Mouse (Mus musculus) lung, postnatal 36 days (tissue): ENCODE measurements at regions not wholly inside any gene's neighbourhood (a gene's known extent, or its start where the extent isn't known, plus 50 kb on each side); places are given as distances from the start of the nearest gene placed in this dataset.
"Not testable (repeated sequence)": the region's sequence is repeated elsewhere in the genome, so short reads cannot be mapped to it uniquely, and the experiment has no call there.

Source experiments
- DNase-seq: peaks from one replicate; pipeline ENCODE4 v3.0.0; 2022; ENCODE audit warnings: mixed read lengths

- DNase-seq: no peak
Measured at GRCm38 (mm10) chr5:133935451-133935850, 164.1 kb upstream of the Castor2 start.

- no peak for DNase-seq
Measured at GRCm38 (mm10) chr5:133935006-133935405, 164.5 kb upstream of the Castor2 start.

DNA sequence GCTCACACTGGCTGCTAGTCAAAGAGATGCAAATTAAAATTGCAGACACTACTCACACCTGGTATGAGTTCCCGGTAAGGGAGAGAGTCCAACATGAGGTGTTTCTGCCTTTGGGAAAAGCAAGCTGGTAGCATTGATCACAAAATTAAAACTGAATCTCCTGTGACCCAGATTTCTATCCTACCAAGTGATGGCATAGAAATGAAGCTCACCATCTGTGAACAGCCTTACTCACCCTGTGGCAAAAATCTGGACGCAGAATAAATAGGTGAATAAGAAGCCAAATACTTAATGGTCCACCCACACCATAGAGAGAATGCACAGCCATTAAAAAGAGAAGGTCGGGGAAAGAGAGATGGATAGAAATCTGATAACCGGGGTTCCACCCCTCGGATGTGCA lies 169.4 kb upstream of the Castor2 start:
- DNase-seq: no peak

GRCm38 (mm10) chr5:133927054-133927453 lies 172.5 kb upstream of the Castor2 start:
- no peak for DNase-seq

DNA sequence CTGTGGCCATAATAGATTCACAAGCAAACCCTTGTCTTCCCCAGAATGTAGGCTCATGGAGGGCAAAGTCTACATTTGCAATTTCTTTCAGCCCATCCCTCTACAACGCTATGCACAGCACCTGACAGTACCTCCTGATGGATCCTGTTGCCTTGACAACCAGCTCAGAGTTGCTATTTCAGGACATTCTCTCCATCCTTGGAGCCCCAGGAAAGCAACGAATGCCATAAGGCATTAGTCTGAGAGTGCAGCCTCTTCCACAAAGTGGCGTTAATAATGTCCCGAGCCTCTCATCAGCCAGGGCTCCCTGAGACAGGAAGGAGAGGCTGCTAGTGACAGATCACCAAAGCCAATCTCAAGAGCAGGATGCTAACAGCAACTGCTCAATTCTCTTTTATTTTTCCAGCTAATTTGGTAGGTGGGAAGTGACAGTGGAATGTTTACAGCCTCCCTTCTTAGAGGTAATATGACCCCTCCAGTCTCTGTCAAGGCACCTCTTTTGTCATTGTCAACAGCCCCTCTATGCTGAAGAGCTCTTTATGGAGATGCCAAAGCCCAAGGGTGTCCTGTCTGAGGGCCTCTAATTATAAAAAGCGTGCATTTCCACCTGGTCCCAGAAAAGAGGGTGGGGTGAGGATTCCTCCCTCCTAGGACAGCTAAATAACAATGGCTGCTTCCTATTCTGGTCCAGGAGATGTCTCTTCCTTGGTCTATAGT lies 174.2 kb upstream of the Castor2 start:
- no peak for DNase-seq

DNA sequence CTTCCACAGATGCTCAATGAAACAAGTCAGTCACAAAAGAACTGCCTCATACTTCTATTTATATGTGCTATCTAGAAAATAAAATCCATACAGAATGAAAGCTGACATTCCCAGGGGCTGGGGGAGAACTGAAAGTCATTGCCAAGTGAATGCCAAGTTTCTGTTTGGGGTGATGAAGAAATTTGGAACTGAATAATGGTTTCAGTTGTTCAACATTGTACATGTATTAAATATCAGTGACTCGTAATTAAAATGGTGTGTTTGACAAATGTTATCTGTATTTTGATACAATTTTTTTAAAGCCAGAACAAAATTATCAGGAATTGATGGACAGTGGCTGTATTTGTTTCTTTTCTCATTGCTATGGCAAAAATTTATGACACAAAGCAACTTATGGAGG lies 177.3 kb upstream of the Castor2 start:
- DNase-seq: no peak

DNA sequence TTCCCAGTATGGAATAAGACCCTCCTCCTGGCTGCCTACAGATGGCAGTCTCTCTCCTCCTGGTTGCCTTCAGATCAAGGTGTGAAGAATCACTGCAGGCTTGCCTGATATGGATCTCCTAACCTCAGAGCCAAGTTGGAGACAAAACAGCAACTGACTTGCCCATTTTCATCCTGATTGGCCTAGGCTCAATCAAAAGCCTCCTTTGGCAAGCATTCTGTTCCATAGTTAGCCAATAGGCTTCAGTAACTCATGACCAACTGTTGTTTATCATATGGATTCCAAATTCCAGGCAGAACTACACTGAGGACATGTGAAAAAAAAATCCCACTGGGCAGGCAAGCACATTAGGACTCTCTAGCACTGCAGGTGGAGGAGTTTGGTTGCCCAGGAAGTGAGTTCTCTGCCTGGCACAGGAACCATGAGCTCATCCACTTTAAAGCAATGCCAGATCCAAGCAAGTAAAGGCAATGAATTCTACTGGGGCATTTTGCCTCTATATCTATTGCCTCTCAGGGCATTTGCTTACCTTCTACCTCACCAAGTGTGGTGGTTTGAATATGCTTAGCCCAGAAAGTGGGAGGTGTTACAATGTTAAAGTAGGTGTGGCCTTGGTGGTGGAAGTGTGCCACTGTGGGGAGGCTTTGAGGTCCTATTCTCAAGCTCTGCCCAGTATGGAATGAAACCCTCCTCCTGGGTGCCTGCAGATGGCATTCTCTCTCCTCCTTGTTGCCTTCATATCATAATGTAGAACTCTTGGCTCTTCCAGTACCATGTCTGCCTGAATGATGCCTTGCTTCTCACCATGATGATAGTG lies 183.6 kb upstream of the Castor2 start:
- DNase-seq: no peak

GRCm38 (mm10) chr5:133907442-133907841 lies 192.1 kb upstream of the Castor2 start:
- no peak for DNase-seq

DNA sequence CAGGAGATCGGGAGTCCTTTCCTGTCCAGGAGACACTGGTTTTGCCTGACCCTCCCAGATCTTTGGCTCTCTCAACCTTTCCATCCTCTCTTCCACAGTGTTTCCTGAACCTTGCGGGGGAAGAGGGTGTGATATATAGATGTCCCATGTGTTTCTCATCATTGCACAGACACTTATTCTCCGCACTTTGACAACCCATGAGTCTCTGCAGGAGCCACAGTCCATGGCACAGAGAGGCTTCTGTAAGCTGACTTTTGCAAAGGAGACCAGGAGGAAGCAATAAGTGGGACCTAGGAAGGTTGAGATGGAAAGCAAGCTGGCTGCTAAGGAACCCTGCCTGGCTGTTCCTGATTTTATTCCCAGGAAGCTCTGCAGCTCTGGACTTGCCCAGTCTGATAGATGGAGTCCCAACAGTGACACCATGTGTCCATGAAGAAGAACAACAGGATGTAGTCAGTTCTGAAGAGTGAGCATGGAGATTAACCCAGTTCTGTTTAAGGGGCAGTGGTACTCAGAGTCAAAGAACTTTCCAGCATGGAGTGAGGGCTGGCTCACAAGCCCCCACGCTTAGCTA lies 201.4 kb upstream of the Castor2 start:
- DNase-seq: no peak

- no peak for DNase-seq
Measured at GRCm38 (mm10) chr5:133890728-133891127, 208.8 kb upstream of the Castor2 start.

GRCm38 (mm10) chr5:133889841-133890240 lies 209.7 kb upstream of the Castor2 start:
- DNase-seq: no peak

DNA sequence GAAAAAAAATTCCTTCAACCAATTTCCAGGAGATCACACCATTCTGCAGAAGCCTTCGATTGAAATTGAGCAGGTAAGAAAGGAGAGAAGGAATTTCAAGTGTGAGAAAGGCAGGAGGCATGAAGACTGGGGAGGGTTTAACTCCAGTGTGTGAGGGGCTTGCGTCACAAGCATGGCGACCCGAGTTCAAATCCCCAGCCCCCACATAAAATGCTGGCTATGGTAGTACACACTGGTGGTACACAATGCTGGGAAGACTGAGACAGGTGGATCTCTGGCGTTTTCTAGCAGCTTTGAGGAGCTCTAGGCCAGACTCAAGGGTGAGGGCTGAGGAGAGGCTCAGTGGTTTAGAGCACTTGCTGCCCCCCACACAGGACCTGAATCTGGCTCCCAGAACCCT lies 214.0 kb upstream of the Castor2 start:
- DNase-seq: no peak

GRCm38 (mm10) chr5:133885016-133885415 lies 214.5 kb upstream of the Castor2 start:
- DNase-seq: peak; percentile 15

DNA sequence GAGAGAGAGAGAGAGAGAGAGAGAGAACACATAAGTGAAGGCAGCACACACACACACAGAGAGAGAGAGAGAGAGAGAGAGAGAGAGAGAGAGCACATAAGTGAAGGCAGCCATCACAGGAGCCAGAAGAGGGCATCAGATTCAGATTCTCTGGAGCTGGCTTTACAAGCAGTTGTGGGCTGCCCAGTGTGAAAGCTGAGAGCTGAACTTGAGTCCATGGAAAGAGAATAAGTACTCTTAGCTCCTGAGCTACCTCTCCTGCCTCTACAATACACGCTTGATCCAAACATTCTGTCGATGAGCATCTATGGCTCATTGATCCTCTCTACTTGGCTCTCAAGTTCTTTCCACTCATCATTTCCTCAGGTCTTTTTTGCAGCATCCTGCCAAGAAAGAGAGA lies 214.9 kb upstream of the Castor2 start:
- no peak for DNase-seq

- DNase-seq: no peak
Measured at GRCm38 (mm10) chr5:133844483-133844882, 255.0 kb upstream of the Castor2 start.

GRCm38 (mm10) chr5:133842059-133842706 lies 257.3 kb upstream of the Castor2 start:
- DNase-seq: not testable (repeated sequence)

DNA sequence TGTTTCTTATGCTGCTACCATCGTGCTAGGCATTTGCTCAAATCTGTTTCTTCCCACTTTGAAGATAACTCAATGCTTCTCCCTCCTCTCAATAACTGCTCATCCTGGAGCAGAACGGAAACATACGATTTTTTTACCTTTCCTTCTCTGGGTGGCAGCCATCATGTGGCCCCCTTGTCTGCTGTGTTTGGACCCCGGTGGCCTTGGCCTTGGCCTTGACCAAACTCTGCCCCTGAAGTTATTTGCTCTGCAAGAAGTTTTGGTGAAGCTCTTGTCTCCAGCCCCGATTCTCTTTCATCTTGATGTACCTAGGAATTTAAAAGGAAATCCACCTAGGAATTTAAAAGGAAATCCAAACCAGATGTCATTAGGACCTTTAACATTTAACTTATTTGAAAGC lies 261.2 kb upstream of the Castor2 start:
- no peak for DNase-seq

GRCm38 (mm10) chr5:133833217-133833616 lies 266.3 kb upstream of the Castor2 start:
- no peak for DNase-seq

DNA sequence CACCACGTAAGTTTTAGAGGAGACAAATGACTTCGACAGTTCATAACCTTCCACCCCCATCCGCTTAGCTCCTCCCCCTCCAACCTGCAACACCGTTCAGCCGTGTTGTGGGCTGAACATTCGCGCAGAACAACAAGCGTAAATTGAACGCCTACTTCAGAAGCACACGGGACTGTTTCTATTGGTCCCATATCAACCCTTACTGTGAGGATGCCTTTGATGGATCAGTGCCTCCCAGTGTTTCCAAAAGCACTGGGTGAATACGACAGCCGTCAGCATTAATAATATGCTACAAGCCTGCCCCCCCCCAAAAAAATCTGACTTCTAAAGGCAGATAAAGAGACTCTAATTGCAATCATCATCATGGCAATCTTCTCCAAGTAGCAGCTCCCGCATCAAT lies 271.3 kb upstream of the Castor2 start:
- no peak for DNase-seq

- no peak for DNase-seq
Measured at GRCm38 (mm10) chr5:133823871-133824270, 275.6 kb upstream of the Castor2 start.

DNA sequence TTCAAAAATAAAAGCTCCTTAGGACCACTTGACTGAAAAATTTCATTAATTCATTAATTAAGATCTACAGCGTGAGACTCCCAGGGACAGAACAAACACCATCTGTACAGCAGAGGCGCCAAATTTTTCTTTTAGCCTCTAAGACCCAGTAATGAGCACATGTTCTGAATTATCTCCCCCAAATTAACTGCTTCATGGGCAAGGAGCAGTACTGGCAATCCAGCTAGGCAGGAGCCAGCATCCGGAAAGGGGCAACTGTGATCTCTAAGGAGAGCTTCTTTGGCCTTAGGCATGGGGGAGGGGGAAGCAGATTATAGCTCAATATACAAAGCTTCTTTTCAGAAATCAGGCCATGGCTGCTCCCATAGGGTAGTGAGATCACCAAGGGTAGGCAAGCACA lies 278.2 kb upstream of the Castor2 start:
- no peak for DNase-seq

- no peak for DNase-seq
Measured at GRCm38 (mm10) chr5:133815462-133815861, 284.0 kb upstream of the Castor2 start.

DNA sequence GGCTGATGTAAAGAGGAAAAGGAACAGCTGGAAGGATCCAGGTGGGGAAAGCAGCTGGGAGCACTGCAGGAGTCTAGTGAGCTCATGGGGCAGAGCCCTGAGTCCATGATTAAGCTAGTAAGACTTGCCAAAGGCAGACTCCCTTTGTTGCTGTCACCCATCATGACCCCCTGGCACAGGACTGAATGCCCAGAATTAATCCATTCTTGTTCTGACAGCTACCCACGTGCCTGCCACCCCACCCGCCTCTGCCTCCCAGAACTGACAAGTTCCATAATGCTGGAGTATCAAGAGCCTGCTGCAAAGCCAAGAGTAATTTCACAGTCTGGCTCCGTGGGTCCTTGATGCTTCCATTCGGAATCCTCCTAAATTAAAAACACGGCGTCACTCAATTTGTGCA lies 285.1 kb upstream of the Castor2 start:
- no peak for DNase-seq

DNA sequence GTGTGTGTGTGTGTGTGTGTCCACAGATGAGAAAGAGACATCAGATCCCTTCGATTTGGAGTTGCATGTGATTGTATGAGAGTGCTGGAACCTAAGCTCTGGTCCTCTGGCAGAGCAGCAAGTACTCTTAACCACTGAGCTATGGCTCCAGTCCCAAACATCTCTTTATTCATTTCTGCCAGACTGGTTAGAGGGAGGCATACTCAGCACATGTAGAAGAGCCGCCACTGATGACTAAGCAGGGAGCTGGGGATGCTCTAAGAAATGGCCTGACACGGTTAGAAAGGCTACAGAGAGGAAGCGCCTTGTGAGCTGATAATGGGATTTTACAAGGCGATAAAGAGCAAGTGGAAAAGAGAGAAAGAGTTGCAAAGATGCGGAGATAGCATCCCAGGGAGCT lies 287.3 kb upstream of the Castor2 start:
- no peak for DNase-seq
